Mouse (Mus musculus) cortical plate, adult 2 months (tissue): ENCODE results near the gene Spock1.

Experiments used
- CTCF ChIP-seq: fragments of 200-500 bp; IDR thresholded peaks from 2 replicates; pipeline ENCODE4 v1.5.1; 2011; ENCODE audit warnings: mild to moderate bottlenecking, control low read depth, low read length; ENCODE audit not compliant: insufficient read depth; ENCODE audit errors: extremely low read depth
- POLR2A ChIP-seq: fragments of 200-500 bp; IDR thresholded peaks from 2 replicates; pipeline ENCODE4 v1.6.1; 2011; ENCODE audit warnings: mild to moderate bottlenecking, low read length, control low read depth; ENCODE audit not compliant: insufficient read depth; ENCODE audit errors: extremely low read depth

GRCm38 (mm10) chr13:57736060-57736459 is 172.1 kb downstream of the Spock1 start:
- TF ChIP-seq POLR2A (no peak), CTCF (no peak)
